Mouse (Mus musculus) midbrain, postnatal 0 days (tissue): ENCODE results near the gene Olfr578. TPM values are rescaled to one million over a fixed set of nuclear protein-coding genes. Genes with fewer than 3 reads are reported as not detected.

ENCODE experiments used
- ATAC-seq: fragments of 200-750 bp; cut with Nextera tagmentation; 2 replicates; pipeline ENCODE4 v1.8.0; 2017; ENCODE audit warnings: moderate number of reproducible peaks, mild to moderate bottlenecking, moderate TSS enrichment, moderate library complexity; ENCODE audit not compliant: low FRiP score
- DNase-seq: peaks from one replicate; pipeline ENCODE4 v3.0.0-alpha.2; 2015; ENCODE audit warnings: low spot score
- H3K27ac ChIP-seq: fragments of 300-500 bp; sonication (generic); 2 replicates; pipeline ENCODE4 v1.5.1; 2014; ENCODE audit warnings: low read depth, mild to moderate bottlenecking, low read length, mixed read lengths
- H3K27me3 ChIP-seq: fragments of 300-500 bp; sonication (generic); 2 replicates; pipeline ENCODE4 v1.6.1; 2014; ENCODE audit warnings: low read length, control low read depth, mixed read lengths; ENCODE audit not compliant: insufficient read depth
- H3K36me3 ChIP-seq: fragments of 300-500 bp; sonication (generic); 2 replicates; pipeline ENCODE4 v1.6.1; 2014; ENCODE audit warnings: low read length, control low read depth, mixed read lengths; ENCODE audit not compliant: insufficient read depth
- H3K4me1 ChIP-seq: fragments of 300-500 bp; sonication (generic); 2 replicates; pipeline ENCODE4 v1.6.1; 2014; ENCODE audit warnings: mild to moderate bottlenecking, control low read depth, antibody characterized with exemption, low read length, mixed read lengths; ENCODE audit not compliant: insufficient read depth
- H3K4me2 ChIP-seq: fragments of 300-500 bp; sonication (generic); 2 replicates; pipeline ENCODE4 v1.6.1; 2014; ENCODE audit warnings: low read depth, mild to moderate bottlenecking, low read length, mixed read lengths; ENCODE audit not compliant: poor library complexity, severe bottlenecking
- H3K4me3 ChIP-seq: fragments of 300-500 bp; sonication (generic); 2 replicates; pipeline ENCODE4 v1.5.1; 2014; ENCODE audit warnings: low read depth, mild to moderate bottlenecking, low read length, moderate library complexity
- H3K9ac ChIP-seq: fragments of 300-500 bp; sonication (generic); replicated peaks from 2 replicates; pipeline ENCODE4 v1.6.1; 2014; ENCODE audit warnings: mild to moderate bottlenecking, low read length, moderate library complexity, mixed read lengths; ENCODE audit not compliant: poor library complexity, severe bottlenecking
- H3K9me3 ChIP-seq: fragments of 300-500 bp; sonication (generic); 2 replicates; pipeline ENCODE4 v1.6.1; 2016; ENCODE audit warnings: low read length, control low read depth
- CTCF ChIP-seq: IDR thresholded peaks from 2 replicates; pipeline ENCODE4 v1.5.1; 2016; ENCODE audit warnings: antibody characterized with exemption, mild to moderate bottlenecking
- WGBS: fragments of 180-500 bp; shearing (Covaris S2); extraction: QIAGEN DNeasy Blood & Tissue Kit; methylation state at CpG from one replicate; pipeline ENCODE4 v1.1.7; 2014; 5-methylcytosine and 5-hydroxymethylcytosine counted together
- polyA plus RNA-seq: library from polyadenylated mRNA; unstranded; fragments of >200 nt; fragmentation: Nextera tagmentation; extraction: Ambion mirVana; gene quantifications from 2 replicates; pipeline ENCODE4 v1.2.1, GENCODE M21; 2015
- total RNA-seq: library from RNA; depleted of rRNA; stranded (reverse); fragments of >200 nt; gene quantifications from 2 replicates; pipeline ENCODE4 v1.2.3, GENCODE M21; 2014; rRNA removed

The Olfr578 gene
- total and polyA plus RNA-seq, 2 experiments from 2014 or later, result not detected

DNA sequence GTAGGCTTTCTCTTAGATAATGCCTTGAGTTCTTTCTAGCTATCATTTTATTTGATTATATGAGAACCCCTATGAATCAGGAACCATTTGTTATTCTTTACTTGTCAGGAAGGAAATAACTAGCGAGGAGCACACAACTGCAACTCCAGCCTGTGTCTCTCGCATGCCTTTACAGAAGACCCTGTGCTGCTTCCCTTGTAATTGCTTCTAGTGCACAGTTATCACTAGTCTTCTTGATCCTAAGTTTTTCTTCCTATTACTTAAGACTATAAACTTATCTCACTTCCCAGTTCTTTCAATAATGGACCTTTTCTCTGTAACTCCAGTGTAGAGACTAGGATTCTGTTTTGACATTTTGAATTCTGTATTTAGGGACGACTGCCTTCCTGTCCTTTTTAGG lies 31.0 kb downstream of the Olfr578 start:
- no peak for DNase-seq
- 75% methylated on average over 3 of the region's 3 CpGs for WGBS
- Histone ChIP-seq H3K36me3 (no peaks in the 10 kb centered on the region), H3K9me3 (no peaks in the 10 kb centered on the region), H3K27me3 (no peaks in the 10 kb centered on the region), H3K4me2 (no peak overlapping the region), H3K9ac (no peak overlapping the region), H3K27ac (no peak overlapping the region), H3K4me3 (no peak overlapping the region), H3K4me1 (no peaks in the 10 kb centered on the region)
- no peak for ATAC-seq
- TF ChIP-seq CTCF, result no peak

DNA sequence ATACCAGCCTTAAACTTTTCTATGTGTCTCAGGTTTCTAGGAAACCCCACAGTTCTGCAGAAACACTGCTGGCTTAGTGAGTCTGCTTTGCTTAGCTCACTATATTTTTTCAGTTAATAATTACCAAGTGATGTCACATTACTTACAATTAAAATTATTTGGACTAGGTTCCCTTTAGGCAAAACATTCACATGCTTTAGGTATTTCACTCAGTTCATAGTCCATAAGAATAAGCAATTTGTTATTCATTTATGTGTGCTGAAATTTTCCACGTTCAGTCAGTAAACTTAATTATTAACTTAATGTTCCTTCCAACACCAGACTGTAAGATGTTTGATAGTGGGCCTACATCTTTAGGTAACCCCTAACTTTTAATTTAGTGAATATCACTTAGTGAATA lies 38.4 kb downstream of the Olfr578 start:
- no peak overlapping the region for H3K4me3 ChIP-seq
- 64% methylated on average over 1 of the region's 1 CpGs for WGBS
- DNase-seq, result no peak
- no peak overlapping the region for H3K9ac ChIP-seq
- H3K4me1 ChIP-seq, result no peaks in the 10 kb centered on the region
- no peak for ATAC-seq
- H3K4me2 ChIP-seq, result no peak overlapping the region
- H3K27me3 ChIP-seq, result no peaks in the 10 kb centered on the region
- H3K27ac ChIP-seq, result no peak overlapping the region
- no peaks in the 10 kb centered on the region for H3K36me3 ChIP-seq
- no peak for TF ChIP-seq CTCF
- no peaks in the 10 kb centered on the region for H3K9me3 ChIP-seq

DNA sequence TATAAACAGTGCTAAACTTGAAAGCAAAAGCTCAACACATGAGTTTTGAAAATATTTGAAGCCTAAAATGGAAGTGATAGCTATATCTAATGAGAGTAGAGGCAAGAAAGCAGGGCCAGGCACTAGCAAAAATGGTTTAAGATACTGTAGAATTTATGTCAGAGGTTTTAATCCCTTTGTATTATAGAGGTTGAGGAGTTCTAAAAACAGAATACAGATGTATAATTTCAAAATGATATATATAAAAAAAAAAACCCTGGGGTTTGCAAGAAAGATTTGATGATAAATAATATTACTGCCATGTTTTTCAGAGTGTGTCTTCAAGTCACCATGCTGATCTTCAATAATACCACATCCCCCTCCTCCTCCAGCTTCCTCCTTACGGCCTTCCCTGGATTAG lies 41.0 kb downstream of the Olfr578 start, which contains the start of gene Olfr574:
Gene Olfr574, plus strand, starts transcription at position 301 of the 400 bp plus-strand sequence.
- TF ChIP-seq CTCF, result no peak
- Histone ChIP-seq H3K9me3 (no peaks in the 10 kb centered on the region), H3K4me1 (no peaks in the 10 kb centered on the region), H3K27me3 (no peaks in the 10 kb centered on the region), H3K36me3 (no peaks in the 10 kb centered on the region), H3K4me2 (no peak within 1 kb of the TSS), H3K27ac (no peak within 1 kb of the TSS), H3K4me3 (no peak within 1 kb of the TSS), H3K9ac (no peak within 1 kb of the TSS)
- DNase-seq (no peak), ATAC-seq (no peak)
- WGBS, result 79% methylated on average over 1 of the region's 1 CpGs

DNA sequence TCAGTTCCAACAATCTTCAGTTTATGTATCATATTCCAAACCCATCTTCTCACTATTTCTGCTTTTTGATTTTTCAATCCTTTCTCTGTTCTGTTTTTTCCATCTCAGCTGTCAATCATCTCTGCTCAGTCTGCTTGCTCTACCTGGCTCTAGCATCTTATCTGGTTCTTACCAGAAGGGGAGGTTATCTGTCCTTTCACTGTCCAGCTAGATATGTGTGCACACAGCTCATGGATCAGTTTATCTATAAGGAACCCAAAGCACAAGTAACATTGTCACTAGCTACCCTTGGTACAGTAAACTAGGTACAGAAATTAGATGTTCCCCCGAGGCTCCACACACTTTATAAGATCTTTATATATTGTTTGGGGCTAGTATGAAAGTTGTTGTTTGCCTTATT lies 45.7 kb downstream of the Olfr578 start:
- Histone ChIP-seq H3K27me3 (no peaks in the 10 kb centered on the region), H3K27ac (no peak overlapping the region), H3K4me1 (no peaks in the 10 kb centered on the region), H3K9ac (no peak overlapping the region), H3K4me2 (no peak overlapping the region), H3K4me3 (no peak overlapping the region), H3K36me3 (no peaks in the 10 kb centered on the region), H3K9me3 (no peaks in the 10 kb centered on the region)
- ATAC-seq, result no peak
- WGBS, result 97% methylated on average over 1 of the region's 1 CpGs
- no peak for TF ChIP-seq CTCF
- no peak for DNase-seq

DNA sequence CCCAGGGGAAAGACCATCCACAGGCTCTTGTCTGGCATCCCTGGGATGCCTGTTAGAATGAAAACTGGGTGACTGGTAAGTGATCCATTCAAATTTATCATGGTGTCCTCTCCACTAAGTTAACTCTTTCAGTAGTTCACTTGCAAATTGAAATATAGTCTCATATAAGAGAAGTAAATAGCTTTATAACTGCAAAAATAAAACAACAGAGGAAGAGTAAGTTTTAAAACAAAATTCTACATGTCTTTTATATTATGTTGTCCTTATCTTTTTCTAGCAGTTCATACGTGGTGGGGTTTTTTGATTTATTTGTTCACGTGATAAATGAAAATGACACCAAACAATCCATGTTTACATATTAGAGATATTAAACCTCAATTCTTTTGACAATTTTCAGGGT lies 46.6 kb downstream of the Olfr578 start, which contains the start of gene Olfr573-ps1:
Gene Olfr573-ps1, minus strand, starts transcription at position 101 of the 400 bp plus-strand sequence.
- no peak within 1 kb of the TSS for H3K9ac ChIP-seq
- H3K4me1 ChIP-seq, result no peaks in the 10 kb centered on the region
- H3K4me2 ChIP-seq, result no peak within 1 kb of the TSS
- no peaks in the 10 kb centered on the region for H3K27me3 ChIP-seq
- no peaks in the 10 kb centered on the region for H3K36me3 ChIP-seq
- ATAC-seq, result no peak
- no peak within 1 kb of the TSS for H3K4me3 ChIP-seq
- no peak for TF ChIP-seq CTCF
- H3K27ac ChIP-seq, result no peak within 1 kb of the TSS
- no peaks in the 10 kb centered on the region for H3K9me3 ChIP-seq
- DNase-seq, result no peak
- 96% methylated on average over 2 of the region's 2 CpGs for WGBS

Other genes with a start within 250 kb of the Olfr578 start
- gene Olfr560, start 230.0 kb downstream of the Olfr578 start, total RNA-seq, result not detected in 2 replicates
- not detected in 2 replicates for gene Olfr560, start 230.0 kb downstream of the Olfr578 start, polyA plus RNA-seq
- gene Olfr78, start 229.9 kb downstream of the Olfr578 start, total RNA-seq, result not detected in 2 replicates
- gene Olfr78, start 229.9 kb downstream of the Olfr578 start, polyA plus RNA-seq, result 0.09 and 0.10 TPM in 2 replicates
- not detected in 2 replicates for gene Olfr561, start 218.1 kb downstream of the Olfr578 start, total RNA-seq
- 0.06 TPM in 1 of 2 replicates, not detected in the other for gene Olfr561, start 218.1 kb downstream of the Olfr578 start, polyA plus RNA-seq
- not detected in 2 replicates for gene Olfr564, start 185.8 kb downstream of the Olfr578 start, total RNA-seq
- gene Olfr564, start 185.8 kb downstream of the Olfr578 start, polyA plus RNA-seq, result not detected in 2 replicates
- not detected in 2 replicates for gene Olfr566, start 130.6 kb downstream of the Olfr578 start, total RNA-seq
- not detected in 2 replicates for gene Olfr566, start 130.6 kb downstream of the Olfr578 start, polyA plus RNA-seq
- not detected in 2 replicates for gene Olfr568, start 112.2 kb downstream of the Olfr578 start, total RNA-seq
- gene Olfr568, start 112.2 kb downstream of the Olfr578 start, polyA plus RNA-seq, result not detected in 2 replicates
- gene Olfr569, start 98.4 kb downstream of the Olfr578 start, total RNA-seq, result not detected in 2 replicates
- gene Olfr569, start 98.4 kb downstream of the Olfr578 start, polyA plus RNA-seq, result not detected in 2 replicates
- not detected in 2 replicates for gene Olfr570, start 94.7 kb downstream of the Olfr578 start, total RNA-seq
- not detected in 2 replicates for gene Olfr570, start 94.7 kb downstream of the Olfr578 start, polyA plus RNA-seq
- gene Olfr571, start 71.8 kb downstream of the Olfr578 start, total RNA-seq, result not detected in 2 replicates
- gene Olfr571, start 71.8 kb downstream of the Olfr578 start, polyA plus RNA-seq, result not detected in 2 replicates
- gene Olfr572, start 64.9 kb downstream of the Olfr578 start, total RNA-seq, result not detected in 2 replicates
- not detected in 2 replicates for gene Olfr572, start 64.9 kb downstream of the Olfr578 start, polyA plus RNA-seq
- gene Olfr573-ps1, start 46.7 kb downstream of the Olfr578 start, total RNA-seq, result not detected in 2 replicates
- gene Olfr573-ps1, start 46.7 kb downstream of the Olfr578 start, polyA plus RNA-seq, result not detected in 2 replicates
- not detected in 2 replicates for gene Olfr574, start 40.9 kb downstream of the Olfr578 start, total RNA-seq
- not detected in 2 replicates for gene Olfr574, start 40.9 kb downstream of the Olfr578 start, polyA plus RNA-seq
- gene Olfr575, start 30.5 kb downstream of the Olfr578 start, total RNA-seq, result not detected in 2 replicates
- not detected in 2 replicates for gene Olfr575, start 30.5 kb downstream of the Olfr578 start, polyA plus RNA-seq
- not detected in 2 replicates for gene Olfr576, start 26.7 kb downstream of the Olfr578 start, total RNA-seq
- gene Olfr576, start 26.7 kb downstream of the Olfr578 start, polyA plus RNA-seq, result not detected in 2 replicates
- not detected in 2 replicates for gene Olfr577, start 13.4 kb downstream of the Olfr578 start, total RNA-seq
- gene Olfr577, start 13.4 kb downstream of the Olfr578 start, polyA plus RNA-seq, result not detected in 2 replicates
- gene Olfr582, start 48.7 kb upstream of the Olfr578 start, total RNA-seq, result not detected in 2 replicates
- not detected in 2 replicates for gene Olfr582, start 48.7 kb upstream of the Olfr578 start, polyA plus RNA-seq
- not detected in 2 replicates for gene Olfr583, start 62.0 kb upstream of the Olfr578 start, total RNA-seq
- not detected in 2 replicates for gene Olfr583, start 62.0 kb upstream of the Olfr578 start, polyA plus RNA-seq
- not detected in 2 replicates for gene Olfr584, start 92.6 kb upstream of the Olfr578 start, total RNA-seq
- not detected in 2 replicates for gene Olfr584, start 92.6 kb upstream of the Olfr578 start, polyA plus RNA-seq
- not detected in 2 replicates for gene Olfr585, start 108.4 kb upstream of the Olfr578 start, total RNA-seq
- not detected in 2 replicates for gene Olfr585, start 108.4 kb upstream of the Olfr578 start, polyA plus RNA-seq
- not detected in 2 replicates for gene Olfr586, start 136.3 kb upstream of the Olfr578 start, total RNA-seq
- not detected in 2 replicates for gene Olfr586, start 136.3 kb upstream of the Olfr578 start, polyA plus RNA-seq
- gene Olfr588-ps1, start 151.6 kb upstream of the Olfr578 start, total RNA-seq, result 0.09 TPM in 1 of 2 replicates, not detected in the other
- gene Olfr588-ps1, start 151.6 kb upstream of the Olfr578 start, polyA plus RNA-seq, result not detected in 2 replicates
- gene Olfr589, start 167.0 kb upstream of the Olfr578 start, total RNA-seq, result not detected in 2 replicates
- not detected in 2 replicates for gene Olfr589, start 167.0 kb upstream of the Olfr578 start, polyA plus RNA-seq
- gene Olfr591, start 189.0 kb upstream of the Olfr578 start, total RNA-seq, result not detected in 2 replicates
- gene Olfr591, start 189.0 kb upstream of the Olfr578 start, polyA plus RNA-seq, result not detected in 2 replicates
- not detected in 2 replicates for gene Olfr592, start 195.5 kb upstream of the Olfr578 start, total RNA-seq
- not detected in 2 replicates for gene Olfr592, start 195.5 kb upstream of the Olfr578 start, polyA plus RNA-seq
- not detected in 2 replicates for gene Olfr593, start 222.5 kb upstream of the Olfr578 start, total RNA-seq
- gene Olfr593, start 222.5 kb upstream of the Olfr578 start, polyA plus RNA-seq, result not detected in 2 replicates
- not detected in 2 replicates for gene Olfr594, start 227.7 kb upstream of the Olfr578 start, total RNA-seq
- gene Olfr594, start 227.7 kb upstream of the Olfr578 start, polyA plus RNA-seq, result not detected in 2 replicates